Mouse (Mus musculus) spleen, adult 18-20 months (tissue): ENCODE data around the gene Olfr938.

Experiments
- DNase-seq, 2 experiments: peaks; one replicate each; pipeline ENCODE4 v3.0.0; 2022; ENCODE audit warnings: mixed read lengths in 2 of 2

Gene Olfr938

DNA sequence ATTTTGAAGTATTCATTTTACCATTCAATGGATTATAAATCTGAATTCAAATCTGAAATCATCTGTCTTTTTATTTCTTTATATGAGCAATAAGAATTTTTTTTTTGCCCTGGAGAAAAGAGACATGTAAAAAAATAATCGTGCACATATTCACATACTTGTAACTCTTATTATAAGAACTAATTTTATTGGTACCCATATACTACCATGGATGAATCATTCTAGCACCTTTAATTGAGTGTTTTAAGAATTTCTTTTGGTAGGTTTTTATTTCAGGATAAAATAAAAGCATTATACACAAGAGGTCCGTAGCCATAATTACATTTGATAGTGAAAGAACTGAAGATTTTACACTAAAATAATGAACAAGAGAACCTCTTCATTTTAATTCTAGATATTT lies at the start of gene Olfr938:
Gene Olfr938 (minus strand): TSS at position 101 of the 400 bp plus-strand sequence.
- DNase-seq = no peak

DNA sequence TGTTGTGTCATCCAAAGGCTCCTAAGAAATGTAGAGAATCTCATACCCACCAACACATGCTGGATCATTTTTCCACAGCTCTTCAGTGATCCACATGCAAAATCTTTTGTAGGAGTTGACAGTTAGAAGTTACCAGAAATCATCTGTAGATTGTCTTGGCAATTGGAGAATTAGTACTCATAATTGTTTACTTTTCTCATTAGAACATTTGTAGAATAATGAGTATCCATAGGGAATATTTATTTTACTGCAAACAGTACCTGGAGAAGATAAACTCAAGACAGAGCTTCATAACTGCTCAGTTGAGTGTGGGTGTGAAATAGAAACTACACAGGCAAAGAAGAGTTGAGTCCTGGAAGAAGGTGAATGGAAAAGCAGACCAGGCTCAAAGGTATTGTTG lies 49.1 kb upstream of the Olfr938 start, which contains the start of gene Olfr27:
Gene Olfr27 (plus strand): TSS at position 301 of the 400 bp plus-strand sequence.
- no peak for DNase-seq

DNA sequence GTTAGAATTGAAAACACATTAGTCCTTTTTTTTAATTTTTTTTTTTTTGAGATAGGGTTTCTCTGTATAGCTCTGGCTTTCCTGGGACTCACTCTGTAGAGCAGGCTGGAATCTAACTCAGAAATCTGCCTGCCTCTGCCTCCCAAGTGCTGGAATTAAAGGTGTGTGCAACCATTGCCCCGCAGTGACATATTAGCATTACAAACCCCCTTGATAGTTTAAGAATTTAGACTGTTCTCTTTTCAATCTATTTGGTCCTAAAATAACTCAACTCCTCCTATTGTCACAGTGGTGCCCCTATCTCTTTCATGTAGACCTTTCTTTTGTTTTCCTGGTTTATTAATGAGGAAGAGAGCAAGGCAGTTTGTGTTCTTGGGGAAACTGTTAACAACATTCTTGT lies 48.6 kb upstream of the Olfr938 start:
- DNase-seq = no peak

DNA sequence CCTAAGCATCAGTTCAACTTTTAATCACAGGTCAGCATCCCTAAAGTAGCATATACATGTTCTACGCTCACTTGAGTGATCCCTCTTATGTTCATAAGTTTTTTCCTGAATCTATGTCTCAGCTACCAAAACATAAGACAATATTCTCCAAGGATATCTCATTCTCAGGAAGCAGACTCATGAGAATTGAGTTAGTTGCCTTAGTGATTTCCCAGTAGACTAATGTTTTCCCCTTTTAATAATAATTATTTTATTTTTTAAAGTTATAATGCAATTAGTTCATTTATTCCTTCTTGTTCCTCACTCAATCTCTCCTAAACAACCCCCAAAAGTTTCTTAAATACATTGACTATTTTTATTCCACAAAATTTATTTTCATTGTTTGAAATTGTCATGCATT lies 13.8 kb downstream of the Olfr938 start, which contains the start of gene Olfr937:
Gene Olfr937 (minus strand): TSS at position 101 of the 400 bp plus-strand sequence.
- no peak for DNase-seq
